Mouse (Mus musculus) leukemia stem cell, adult 10-12 weeks (primary cell): ENCODE data around the gene Lrrc71. TPM values are rescaled to one million over a fixed set of nuclear protein-coding genes. Genes with fewer than 3 reads are reported as not detected.

Source experiments
- polyA plus RNA-seq: library from polyadenylated mRNA; stranded (reverse); fragments of >175 nt; gene quantifications from 2 replicates; pipeline ENCODE4 v1.2.3, GENCODE M21; 2012; ENCODE audit warnings: low replicate concordance

Lrrc71 gene
- 2.1 TPM in 1 of 2 replicates, not detected in the other for polyA plus RNA-seq

DNA sequence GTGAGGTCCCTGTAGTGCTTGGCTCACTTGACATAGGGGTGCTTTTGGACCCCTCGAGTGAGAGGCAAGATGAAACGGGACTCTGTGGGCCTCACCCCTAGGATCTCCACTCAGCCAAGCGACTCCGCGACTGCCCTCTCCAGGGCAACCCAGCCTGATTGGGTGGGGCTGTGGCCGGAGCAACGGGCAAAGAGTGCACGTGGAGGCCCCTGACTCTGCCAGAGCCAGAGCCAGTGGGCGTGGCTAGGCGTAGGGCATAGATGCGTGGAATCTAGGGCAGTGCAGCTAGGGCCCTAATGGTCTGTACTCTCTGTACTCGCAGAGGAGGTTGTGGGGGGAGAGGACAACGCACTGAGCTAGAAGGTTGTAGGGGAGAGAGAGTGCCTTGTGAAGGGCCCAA, at the start of gene Lrrc71:
Lrrc71 (minus strand) TSS at position 195 of the 400 bp plus-strand sequence.

DNA sequence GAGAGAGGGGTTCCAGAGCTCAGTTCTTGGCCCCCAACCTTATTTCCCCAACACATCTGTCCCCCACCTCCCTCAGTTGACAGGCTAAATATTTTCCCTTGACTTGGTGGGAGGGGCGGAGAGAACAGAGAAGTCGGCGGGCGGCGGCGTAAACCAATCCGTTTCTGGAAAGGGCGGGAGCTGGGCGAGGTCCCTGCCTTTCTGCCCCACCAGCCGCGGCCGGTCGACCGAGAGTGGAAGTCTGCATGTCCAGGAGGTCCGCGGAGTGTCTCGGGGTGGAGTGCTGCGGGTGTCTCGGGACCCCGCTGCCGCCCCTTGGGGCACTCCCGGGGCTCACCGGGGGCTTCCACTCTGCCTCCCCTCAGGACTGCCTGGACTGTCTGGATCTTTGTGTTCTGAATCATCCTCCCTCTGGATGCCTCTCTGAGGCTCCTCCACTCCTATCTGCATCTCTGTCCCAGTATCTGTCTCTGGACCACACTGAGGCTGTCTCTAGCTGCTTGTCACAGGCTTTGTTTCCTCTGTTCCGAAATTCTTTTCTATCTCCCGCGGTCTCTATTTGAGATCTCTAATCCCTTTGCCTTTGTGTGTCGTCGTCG, 48.4 kb upstream of the Lrrc71 start, which contains the start of gene Insrr:
Insrr (plus strand) TSS at position 216 of the 599 bp plus-strand sequence.

DNA sequence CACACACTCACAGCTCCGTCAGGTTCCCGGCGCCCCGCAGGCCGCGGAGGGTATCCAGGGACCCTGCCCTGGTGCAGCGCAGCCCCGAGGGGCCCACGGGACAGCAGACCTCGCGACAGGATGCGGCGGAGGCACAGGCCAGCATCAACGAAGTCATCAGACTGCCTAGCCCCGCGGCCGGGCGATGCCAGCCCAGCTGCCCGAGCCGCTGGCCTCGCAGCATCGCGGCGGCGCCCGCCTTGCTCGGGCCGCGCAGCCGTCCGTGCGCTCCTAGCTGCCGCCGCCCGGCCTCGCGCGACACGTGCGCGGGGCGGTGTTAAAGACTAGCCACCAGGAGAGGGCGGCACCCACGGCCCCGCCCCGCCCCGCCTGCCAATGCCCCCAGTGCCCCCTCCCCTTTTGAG, 46.5 kb upstream of the Lrrc71 start, which contains the start of gene Ntrk1:
Ntrk1 (minus strand) TSS at position 241 of the 404 bp plus-strand sequence.

Other genes starting within 250 kb of the Lrrc71 start
- gene Etv3, start 223.2 kb downstream of the Lrrc71 start, polyA plus RNA-seq = 7.1 and 16.5 TPM in 2 replicates
- gene Arhgef11, start 131.1 kb downstream of the Lrrc71 start, polyA plus RNA-seq = 2.0 and 3.4 TPM in 2 replicates
- 0.07 TPM in 1 of 2 replicates, not detected in the other for gene Ntrk1, start 46.5 kb upstream of the Lrrc71 start, polyA plus RNA-seq
- gene Insrr, start 48.3 kb upstream of the Lrrc71 start, polyA plus RNA-seq = 0.07 and 0.25 TPM in 2 replicates
- gene Pear1, start 75.7 kb upstream of the Lrrc71 start, polyA plus RNA-seq = 27.1 and 31.2 TPM in 2 replicates
- gene Sh2d2a, start 98.1 kb upstream of the Lrrc71 start, polyA plus RNA-seq = 5.7 and 12.1 TPM in 2 replicates
- gene Prcc, start 137.0 kb upstream of the Lrrc71 start, polyA plus RNA-seq = 82.3 and 132 TPM in 2 replicates
- 767 and 952 TPM in 2 replicates for gene Hdgf, start 157.7 kb upstream of the Lrrc71 start, polyA plus RNA-seq
- gene Mrpl24, start 170.9 kb upstream of the Lrrc71 start, polyA plus RNA-seq = 3.9 and 12.2 TPM in 2 replicates
- gene Isg20l2, start 181.7 kb upstream of the Lrrc71 start, polyA plus RNA-seq = 13.1 and 20.4 TPM in 2 replicates
- gene Rrnad1, start 182.1 kb upstream of the Lrrc71 start, polyA plus RNA-seq = 8.5 and 26.9 TPM in 2 replicates
- not detected in 2 replicates for gene Crabp2, start 200.0 kb upstream of the Lrrc71 start, polyA plus RNA-seq
- 0.62 and 1.3 TPM in 2 replicates for gene Nes, start 222.5 kb upstream of the Lrrc71 start, polyA plus RNA-seq